Mouse (Mus musculus) lung, postnatal 36 days (tissue): ENCODE results near the gene Sept11.

Experiments
- DNase-seq: peaks from one replicate; pipeline ENCODE4 v3.0.0; 2022; ENCODE audit warnings: mixed read lengths

Gene Sept11

GRCm38 (mm10) chr5:93097204-93097906 is 4.1 kb downstream of the Sept11 start:
- DNase-seq, result no peak

GRCm38 (mm10) chr5:93098219-93098618 is 5.0 kb downstream of the Sept11 start:
- no peak for DNase-seq

GRCm38 (mm10) chr5:93098811-93099210 is 5.6 kb downstream of the Sept11 start:
- peak; percentile 55 for DNase-seq

- no peak for DNase-seq
Measured at GRCm38 (mm10) chr5:93100906-93101305, 7.7 kb downstream of the Sept11 start.

GRCm38 (mm10) chr5:93101371-93101791 is 8.1 kb downstream of the Sept11 start:
- DNase-seq, result peak; percentile 34

- no peak for DNase-seq
Measured at GRCm38 (mm10) chr5:93103603-93104002, 10.4 kb downstream of the Sept11 start.

GRCm38 (mm10) chr5:93104987-93105823 is 12.0 kb downstream of the Sept11 start:
- DNase-seq, result no peak

- no peak for DNase-seq
Measured at GRCm38 (mm10) chr5:93106048-93106447, 12.8 kb downstream of the Sept11 start.

- DNase-seq, result peak; percentile 28
Measured at GRCm38 (mm10) chr5:93108703-93109102, 15.5 kb downstream of the Sept11 start.

- DNase-seq, result no peak
Measured at GRCm38 (mm10) chr5:93109555-93109954, 16.3 kb downstream of the Sept11 start.

- no peak for DNase-seq
Measured at GRCm38 (mm10) chr5:93112290-93112689, 19.1 kb downstream of the Sept11 start.

- DNase-seq, result no peak
Measured at GRCm38 (mm10) chr5:93113517-93113916, 20.3 kb downstream of the Sept11 start.

- no peak for DNase-seq
Measured at GRCm38 (mm10) chr5:93114515-93114914, 21.3 kb downstream of the Sept11 start.

GRCm38 (mm10) chr5:93115059-93115458 is 21.8 kb downstream of the Sept11 start:
- no peak for DNase-seq

- DNase-seq, result no peak
Measured at GRCm38 (mm10) chr5:93115854-93116253, 22.6 kb downstream of the Sept11 start.

GRCm38 (mm10) chr5:93117648-93118047 is 24.4 kb downstream of the Sept11 start:
- DNase-seq, result peak; percentile 38

- DNase-seq, result no peak
Measured at GRCm38 (mm10) chr5:93121660-93122059, 28.4 kb downstream of the Sept11 start.

GRCm38 (mm10) chr5:93124031-93124826 is 31.0 kb downstream of the Sept11 start:
- DNase-seq, result no peak

GRCm38 (mm10) chr5:93125325-93125724 is 32.1 kb downstream of the Sept11 start:
- no peak for DNase-seq

- DNase-seq, result no peak
Measured at GRCm38 (mm10) chr5:93126222-93126929, 33.1 kb downstream of the Sept11 start.

GRCm38 (mm10) chr5:93126930-93127562 is 33.8 kb downstream of the Sept11 start:
- DNase-seq, result no peak

- DNase-seq, result peak; percentile 66
Measured at GRCm38 (mm10) chr5:93127722-93128121, 34.5 kb downstream of the Sept11 start.
